Mouse (Mus musculus) C2C12 (cell line): ENCODE measurements around the gene Gata1.

ENCODE experiments used
- CTCF ChIP-seq: IDR thresholded peaks from one replicate; pipeline ENCODE4 v1.5.1; 2011; ENCODE audit not compliant: control insufficient read depth, insufficient read depth, insufficient read length
- FOSL1 ChIP-seq: IDR thresholded peaks from one replicate; pipeline ENCODE4 v1.8.0; 2011; ENCODE audit warnings: mild to moderate bottlenecking, low read length; ENCODE audit not compliant: poor library complexity, insufficient read depth, severe bottlenecking
- MAX ChIP-seq: IDR thresholded peaks from one replicate; pipeline ENCODE4 v1.6.1; 2011; ENCODE audit warnings: mild to moderate bottlenecking, control low read depth
- MYOG ChIP-seq: IDR thresholded peaks from one replicate; pipeline ENCODE4 v1.6.1; 2011; ENCODE audit not compliant: control insufficient read depth, insufficient read length; ENCODE audit errors: extremely low read depth

- no peak for TF ChIP-seq CTCF
- TF ChIP-seq FOSL1 = no peak
- no peak for TF ChIP-seq MAX
- TF ChIP-seq MYOG = no peak
Observed at GRCm38 (mm10) chrX:7992379-7993067, 14.7 kb upstream of the Gata1 start.
